Mouse (Mus musculus): ENCODE results near the gene Calm4.

The Calm4 gene

GRCm38 (mm10) chr13:3856252-3856651, 18.7 kb downstream of the Calm4 start:
- no peak for DNase-seq (ENCODE audit: low read depth, low spot score)

GRCm38 (mm10) chr13:3861251-3861650, 23.7 kb downstream of the Calm4 start:
- DNase-seq (ENCODE audit: low read depth, low spot score), result no peak

- no peak for DNase-seq (ENCODE audit: low read depth, low spot score)
Observed at GRCm38 (mm10) chr13:3862325-3862724, 24.8 kb downstream of the Calm4 start.

- DNase-seq (ENCODE audit: low read depth, low spot score), result no peak
Observed at GRCm38 (mm10) chr13:3862922-3863580, 25.5 kb downstream of the Calm4 start.

GRCm38 (mm10) chr13:3865648-3866354, 28.2 kb downstream of the Calm4 start:
- DNase-seq (ENCODE audit: low read depth, low spot score), result no peak

- no peak for DNase-seq (ENCODE audit: low read depth, low spot score)
Observed at GRCm38 (mm10) chr13:3866355-3867052, 28.9 kb downstream of the Calm4 start.

GRCm38 (mm10) chr13:3867158-3867557, 29.6 kb downstream of the Calm4 start:
- no peak for DNase-seq (ENCODE audit: low read depth, low spot score)

GRCm38 (mm10) chr13:3869901-3870300, 32.3 kb downstream of the Calm4 start:
- DNase-seq (ENCODE audit: low read depth, low spot score), result no peak

- DNase-seq (ENCODE audit: low read depth, low spot score), result no peak
Observed at GRCm38 (mm10) chr13:3872832-3873231, 35.3 kb downstream of the Calm4 start.

GRCm38 (mm10) chr13:3876448-3876847, 38.9 kb downstream of the Calm4 start:
- DNase-seq (ENCODE audit: low read depth, low spot score), result no peak

- no peak for DNase-seq (ENCODE audit: low read depth, low spot score)
Observed at GRCm38 (mm10) chr13:3877185-3877584, 39.6 kb downstream of the Calm4 start.

GRCm38 (mm10) chr13:3877679-3878220, 40.2 kb downstream of the Calm4 start:
- DNase-seq (ENCODE audit: low read depth, low spot score), result no peak

GRCm38 (mm10) chr13:3886663-3887062, 49.1 kb downstream of the Calm4 start:
- no peak for DNase-seq (ENCODE audit: low read depth, low spot score)

Data from A20 (cell line).